Mouse (Mus musculus) forebrain, embryonic 10.5 days (tissue): ENCODE measurements around the gene Tob1. TPM values are rescaled to one million over a fixed set of nuclear protein-coding genes. Genes with fewer than 3 reads are reported as not detected.

Experiments
- DNase-seq: peaks from one replicate; pipeline ENCODE4 v3.0.0-alpha.2; 2017; ENCODE audit warnings: low spot score; ENCODE audit errors: extremely low spot score
- H3K27ac ChIP-seq: fragments of 300-500 bp; sonication (generic); 2 replicates; pipeline ENCODE4 v1.5.1; 2016; ENCODE audit warnings: mild to moderate bottlenecking
- H3K27me3 ChIP-seq: fragments of 300-500 bp; sonication (generic); 2 replicates; pipeline ENCODE4 v1.6.1; 2016; ENCODE audit warnings: mild to moderate bottlenecking; ENCODE audit not compliant: poor library complexity, severe bottlenecking
- H3K36me3 ChIP-seq: fragments of 300-500 bp; sonication (generic); replicated peaks from 2 replicates; pipeline ENCODE4 v1.6.1; 2016; ENCODE audit warnings: mild to moderate bottlenecking, moderate library complexity
- H3K4me1 ChIP-seq: fragments of 300-500 bp; sonication (generic); 2 replicates; pipeline ENCODE4 v1.6.1; 2016
- H3K4me3 ChIP-seq: fragments of 300-500 bp; sonication (generic); 2 replicates; pipeline ENCODE4 v1.5.1; 2016; ENCODE audit warnings: mild to moderate bottlenecking, moderate library complexity
- H3K9me3 ChIP-seq: fragments of 300-500 bp; sonication (generic); 2 replicates; pipeline ENCODE4 v1.6.1; 2016; ENCODE audit warnings: mild to moderate bottlenecking, moderate library complexity
- whole genome bisulfite sequencing: fragments of 180-500 bp; shearing (Covaris S2); methylation state at CpG from one replicate; pipeline ENCODE4 v1.1.7; 2016; 5-methylcytosine and 5-hydroxymethylcytosine counted together
- polyA plus RNA-seq: library from polyadenylated mRNA; unstranded; fragments of >200 nt; fragmentation: Nextera tagmentation; extraction: Ambion mirVana; gene quantifications from 2 replicates; pipeline ENCODE4 v1.2.1, GENCODE M21; 2016

The Tob1 gene
- polyA plus RNA-seq, 1 experiment from 2014 or later, result 18.8 TPM

DNA sequence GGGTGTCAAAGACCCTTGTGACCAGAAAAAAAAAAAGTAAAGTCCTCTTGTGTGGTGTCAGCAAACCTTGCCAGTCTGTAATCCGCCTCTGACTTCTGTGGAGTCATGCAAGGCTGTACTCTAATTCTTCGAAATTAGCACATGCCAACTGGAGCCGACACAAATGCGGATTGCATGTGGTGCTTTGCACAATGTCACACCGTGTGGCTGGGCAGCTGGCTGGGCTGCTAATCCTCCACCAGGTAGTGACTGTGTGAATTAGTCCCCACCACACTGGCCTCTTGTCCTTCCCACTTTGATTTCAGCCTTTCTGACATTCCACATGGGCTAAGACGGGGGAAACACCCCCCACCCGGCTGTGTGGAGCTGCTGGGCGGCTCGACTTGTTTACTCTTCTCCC, 28.5 kb downstream of the Tob1 start:
- WGBS, result 34% methylated on average over 9 of the region's 9 CpGs

GRCm38 (mm10) chr11:94242760-94243421, 31.6 kb downstream of the Tob1 start:
- 4% methylated on average over 29 of the region's 29 CpGs for WGBS
- Histone ChIP-seq H3K9me3 (no peaks in the 10 kb centered on the region), H3K27ac (peak overlapping the region; percentile 82), H3K27me3 (peaks cover 60% of the 10 kb centered on the region), H3K4me3 (peak overlapping the region; percentile 44), H3K4me1 (peaks cover 71% of the 10 kb centered on the region), H3K36me3 (no peaks in the 10 kb centered on the region)
- DNase-seq, result peak; percentile 52

More for the DNA sequence above, 28.5 kb downstream of the Tob1 start:
- H3K36me3 ChIP-seq, result no peaks in the 10 kb centered on the region
- H3K9me3 ChIP-seq, result no peaks in the 10 kb centered on the region
- DNase-seq, result peak; percentile 29
- H3K4me3 ChIP-seq, result no peak overlapping the region
- H3K27me3 ChIP-seq, result peaks cover 44% of the 10 kb centered on the region
- peak overlapping the region; percentile 45 for H3K27ac ChIP-seq
- peaks cover 52% of the 10 kb centered on the region for H3K4me1 ChIP-seq

DNA sequence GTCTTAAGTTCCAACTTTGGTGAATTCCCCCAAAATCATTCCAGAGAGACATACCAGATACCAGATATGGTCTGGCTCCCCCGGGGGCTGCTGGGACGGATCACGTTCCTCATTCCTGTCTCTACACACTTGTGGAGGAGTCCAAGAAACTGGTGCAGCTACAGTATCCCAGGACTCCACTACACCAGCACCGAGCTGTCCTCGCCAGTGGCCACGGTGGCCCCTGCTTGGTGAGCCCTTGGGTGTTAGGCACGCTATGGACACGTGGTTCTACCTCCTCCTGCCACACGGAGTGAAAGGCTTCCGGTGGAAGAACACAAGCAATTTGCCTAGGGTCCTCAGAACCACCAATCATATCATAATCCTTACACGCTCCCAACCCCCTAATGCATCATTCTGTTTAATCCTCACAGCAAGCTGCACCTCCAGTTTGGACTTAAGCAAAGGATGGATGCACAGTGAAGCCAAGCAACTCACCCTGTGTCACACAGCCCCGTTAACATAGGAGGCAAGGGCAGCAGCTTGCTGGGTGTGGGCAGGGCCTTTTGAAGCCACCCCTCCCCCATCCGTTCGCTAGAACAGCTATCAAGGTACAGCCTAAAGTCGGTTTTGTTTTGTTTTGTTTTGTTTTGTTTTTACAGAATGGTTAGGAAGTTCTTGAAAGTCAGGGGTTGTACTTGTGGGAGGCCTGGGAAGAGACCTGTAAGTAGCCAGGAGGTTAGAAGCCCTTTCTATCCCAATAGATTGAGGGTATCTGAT, 32.3 kb downstream of the Tob1 start:
- H3K27ac ChIP-seq, result peak overlapping the region; percentile 82
- no peaks in the 10 kb centered on the region for H3K9me3 ChIP-seq
- H3K36me3 ChIP-seq, result no peaks in the 10 kb centered on the region
- peaks cover 60% of the 10 kb centered on the region for H3K27me3 ChIP-seq
- peak overlapping the region; percentile 44 for H3K4me3 ChIP-seq
- peak; percentile 36 for DNase-seq
- H3K4me1 ChIP-seq, result peaks cover 71% of the 10 kb centered on the region
- 35% methylated on average over 15 of the region's 15 CpGs for WGBS

DNA sequence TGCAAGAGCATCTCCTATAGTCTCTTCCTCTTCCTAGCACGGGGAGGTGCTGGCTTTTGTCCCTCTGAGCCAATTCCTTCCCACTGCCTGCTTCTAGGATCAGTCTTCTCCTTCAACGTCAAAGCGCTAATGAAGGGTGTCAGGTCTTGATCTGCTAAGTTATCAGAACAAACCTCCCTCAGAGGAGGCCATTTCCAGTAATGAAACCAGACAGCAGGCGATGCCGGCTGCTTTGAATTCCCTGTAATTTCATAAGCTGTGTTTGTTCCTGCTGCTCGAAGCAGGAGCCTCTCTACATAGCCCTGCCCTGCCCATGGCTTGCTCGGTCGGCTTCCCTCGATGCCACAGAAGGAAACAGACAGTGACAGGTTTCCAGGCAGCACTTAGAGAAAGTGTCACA, 33.1 kb downstream of the Tob1 start:
- no peak overlapping the region for H3K4me3 ChIP-seq
- H3K27me3 ChIP-seq, result peaks cover 60% of the 10 kb centered on the region
- peaks cover 68% of the 10 kb centered on the region for H3K4me1 ChIP-seq
- no peaks in the 10 kb centered on the region for H3K9me3 ChIP-seq
- WGBS, result 64% methylated on average over 9 of the region's 9 CpGs
- H3K27ac ChIP-seq, result no peak overlapping the region
- no peaks in the 10 kb centered on the region for H3K36me3 ChIP-seq
- DNase-seq, result no peak

GRCm38 (mm10) chr11:94245955-94246788, 34.9 kb downstream of the Tob1 start, which contains the start of gene Wfikkn2:
Gene Wfikkn2 (minus strand): TSS chr11:94246005.
- Histone ChIP-seq H3K4me3 (no peak within 1 kb of the TSS), H3K36me3 (no peaks in the 10 kb centered on the region), H3K9me3 (no peaks in the 10 kb centered on the region), H3K27me3 (peaks cover 57% of the 10 kb centered on the region), H3K4me1 (peaks cover 56% of the 10 kb centered on the region), H3K27ac (peak within 1 kb of the TSS; percentile 64)
- WGBS, result 53% methylated on average over 17 of the region's 17 CpGs
- DNase-seq, result peak; percentile 51

DNA sequence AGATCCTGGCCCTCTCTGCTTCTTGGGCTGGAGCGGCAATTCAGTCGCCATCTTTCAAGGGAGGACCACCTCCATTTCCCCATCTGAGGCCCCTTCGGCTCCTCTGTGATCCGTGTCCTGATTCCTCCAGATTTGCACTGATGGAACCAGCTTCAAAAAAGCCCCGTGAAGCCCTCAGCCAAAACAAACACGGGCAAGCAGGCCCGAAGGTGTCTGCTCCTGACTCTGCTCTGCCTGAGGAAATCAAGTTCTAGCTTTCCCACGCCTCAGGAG, 35.5 kb downstream of the Tob1 start:
- Histone ChIP-seq H3K36me3 (no peaks in the 10 kb centered on the region), H3K9me3 (no peaks in the 10 kb centered on the region), H3K4me1 (peaks cover 56% of the 10 kb centered on the region), H3K27ac (peak overlapping the region; percentile 64), H3K27me3 (peaks cover 51% of the 10 kb centered on the region), H3K4me3 (no peak overlapping the region)
- 76% methylated on average over 8 of the region's 8 CpGs for WGBS
- DNase-seq, result no peak

DNA sequence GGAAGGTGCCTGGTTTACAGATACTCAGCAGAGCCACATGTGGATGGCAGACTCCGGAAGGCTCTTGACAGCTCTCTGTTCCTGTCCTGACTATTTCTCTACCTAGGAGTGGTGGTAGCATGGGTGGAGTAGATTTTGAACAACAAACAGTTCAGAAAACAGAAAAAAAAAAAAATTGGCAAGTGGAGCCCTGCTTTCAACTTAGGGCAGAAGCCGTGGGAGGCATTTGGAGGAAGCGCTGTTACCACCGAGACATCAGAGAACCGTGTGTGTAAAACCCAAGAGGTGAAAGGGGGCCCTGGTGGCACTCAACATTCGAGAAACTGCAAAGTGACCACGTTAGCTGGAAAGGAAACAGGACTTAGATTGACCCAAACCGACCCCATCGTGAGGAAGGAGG, 41.9 kb downstream of the Tob1 start:
- no peak for DNase-seq
- H3K4me1 ChIP-seq, result 0 out of 2 replicates have a peak, but pooled peaks cover 4% of the 10 kb centered on the region
- H3K27ac ChIP-seq, result no peak overlapping the region
- H3K36me3 ChIP-seq, result no peaks in the 10 kb centered on the region
- no peaks in the 10 kb centered on the region for H3K9me3 ChIP-seq
- WGBS, result 84% methylated on average over 9 of the region's 9 CpGs
- H3K4me3 ChIP-seq, result no peak overlapping the region
- no peaks in the 10 kb centered on the region for H3K27me3 ChIP-seq

GRCm38 (mm10) chr11:94253691-94254090, 42.4 kb downstream of the Tob1 start:
- Histone ChIP-seq H3K4me3 (no peak overlapping the region), H3K27me3 (no peaks in the 10 kb centered on the region), H3K27ac (no peak overlapping the region), H3K4me1 (0 out of 2 replicates have a peak, but pooled peaks cover 4% of the 10 kb centered on the region), H3K36me3 (no peaks in the 10 kb centered on the region), H3K9me3 (no peaks in the 10 kb centered on the region)
- 91% methylated on average over 10 of the region's 10 CpGs for WGBS
- no peak for DNase-seq

GRCm38 (mm10) chr11:94255733-94256132, 44.5 kb downstream of the Tob1 start:
- Histone ChIP-seq H3K36me3 (no peaks in the 10 kb centered on the region), H3K27me3 (no peaks in the 10 kb centered on the region), H3K4me3 (no peak overlapping the region), H3K27ac (no peak overlapping the region), H3K4me1 (peaks cover 10% of the 10 kb centered on the region), H3K9me3 (no peaks in the 10 kb centered on the region)
- 81% methylated on average over 5 of the region's 5 CpGs for WGBS
- DNase-seq, result no peak

GRCm38 (mm10) chr11:94257987-94258386, 46.7 kb downstream of the Tob1 start:
- H3K4me3 ChIP-seq, result no peak overlapping the region
- no peaks in the 10 kb centered on the region for H3K9me3 ChIP-seq
- no peak overlapping the region for H3K27ac ChIP-seq
- H3K4me1 ChIP-seq, result peaks cover 18% of the 10 kb centered on the region
- no peaks in the 10 kb centered on the region for H3K36me3 ChIP-seq
- no peaks in the 10 kb centered on the region for H3K27me3 ChIP-seq
- no peak for DNase-seq
- 84% methylated on average over 14 of the region's 14 CpGs for WGBS

- 54% methylated on average over 4 of the region's 4 CpGs for WGBS
- DNase-seq, result no peak
- Histone ChIP-seq H3K9me3 (no peaks in the 10 kb centered on the region), H3K27ac (peak overlapping the region; percentile 33; the same call in 1 of the 2 replicates), H3K27me3 (no peaks in the 10 kb centered on the region), H3K36me3 (no peaks in the 10 kb centered on the region), H3K4me1 (peaks cover 23% of the 10 kb centered on the region), H3K4me3 (no peak overlapping the region)
These were observed 48.6 kb downstream of the Tob1 start for GRCm38 (mm10) chr11:94259814-94260213.

DNA sequence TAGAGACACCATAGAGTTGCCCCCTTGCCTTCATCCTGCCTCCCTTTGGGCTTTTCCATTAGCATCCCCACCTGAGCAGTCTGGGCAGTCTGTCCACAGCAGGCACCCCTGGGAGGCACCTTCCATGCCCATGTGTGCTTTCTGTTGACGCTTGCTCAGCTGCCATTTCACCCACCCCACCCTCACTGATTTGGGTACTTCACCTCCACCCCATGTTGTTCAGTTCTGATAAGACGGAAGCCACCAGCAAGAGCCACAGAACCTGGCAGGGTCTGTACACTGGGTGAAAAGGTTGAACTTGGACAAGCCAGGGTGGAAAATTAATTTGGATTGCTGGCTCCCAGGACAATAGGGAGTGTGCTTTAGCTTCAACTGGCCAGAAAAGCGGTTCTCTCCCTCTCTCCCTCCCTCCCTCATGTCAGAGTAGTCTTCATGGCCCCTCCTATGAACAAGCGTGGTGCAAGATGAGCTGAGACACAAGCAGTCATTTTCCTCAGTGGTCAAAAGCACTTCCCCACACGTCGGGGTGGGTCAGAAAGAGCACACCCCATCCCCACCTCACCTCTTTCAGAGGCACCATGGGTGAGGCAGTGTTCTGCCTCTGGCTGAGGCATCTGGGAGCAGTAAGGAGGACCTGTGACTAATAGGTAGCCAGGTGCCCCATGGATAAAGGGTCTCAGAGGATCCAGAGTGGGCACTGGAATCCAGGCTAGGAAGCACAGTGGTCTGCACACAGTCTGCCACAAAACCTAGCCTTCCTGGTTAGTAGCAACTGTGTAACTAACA, 50.5 kb downstream of the Tob1 start:
- no peaks in the 10 kb centered on the region for H3K9me3 ChIP-seq
- DNase-seq, result no peak
- no peaks in the 10 kb centered on the region for H3K36me3 ChIP-seq
- H3K4me3 ChIP-seq, result no peak overlapping the region
- peaks cover 29% of the 10 kb centered on the region for H3K4me1 ChIP-seq
- WGBS, result 78% methylated on average over 6 of the region's 6 CpGs
- peak overlapping the region; percentile 8; the same call in 1 of the 2 replicates for H3K27ac ChIP-seq
- no peaks in the 10 kb centered on the region for H3K27me3 ChIP-seq
